Mouse (Mus musculus) layer of hippocampus, postnatal 14 days (tissue): Measurements from ENCODE around the gene Gm8246. TPM values are rescaled to one million over a fixed set of nuclear protein-coding genes. Genes with fewer than 3 reads are reported as not detected.
"Not testable (repeated sequence)": the region's sequence is repeated elsewhere in the genome, so short reads cannot be mapped to it uniquely, and the experiment has no call there.

Experiments
- DNase-seq, 2 experiments: peaks; one replicate each; pipeline ENCODE4 v3.0.0; 2021 to 2022; ENCODE audit warnings: low spot score in 2 of 2, mixed read lengths in 1 of 2
- long read RNA-seq, 2 experiments: library from polyadenylated mRNA; stranded (forward); transcript quantifications; one replicate each; pipeline ENCODE4 v2.0.0; 2021
- total RNA-seq, 2 experiments: library from RNA; stranded (reverse); gene quantifications; 2 replicates each; pipeline ENCODE4 v1.2.3; 2021

Gene Gm8246
- total RNA-seq = not detected
- long read RNA-seq, experiment 1 = 0 reads
- long read RNA-seq, experiment 2 = 0 reads

DNA sequence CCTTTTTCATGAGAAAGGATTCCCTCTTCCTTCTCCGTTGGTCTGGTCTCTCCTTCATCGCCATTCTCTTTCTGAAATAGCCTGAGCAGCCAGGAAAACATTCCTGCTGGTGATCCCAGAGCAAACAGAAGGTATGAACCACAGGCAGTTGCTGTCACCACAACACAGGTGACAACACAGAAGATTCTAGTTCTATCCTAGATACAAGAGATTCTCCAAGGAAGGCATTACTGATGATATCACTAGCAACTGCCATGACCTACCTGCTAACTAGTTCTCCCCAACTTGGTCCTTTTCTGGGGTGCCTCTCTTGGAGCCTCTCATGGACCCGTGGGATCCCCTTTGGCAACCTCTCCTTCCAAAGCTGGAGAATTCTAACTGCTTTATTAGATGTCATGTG is at the start of gene Gm8246:
Gm8246 (minus strand) TSS at position 101 of the 400 bp plus-strand sequence.
- not testable (repeated sequence) for DNase-seq

- DNase-seq = not testable (repeated sequence)
Measured at GRCm38 (mm10) chr14:5501374-5501773, 23.7 kb upstream of the Gm8246 start, which contains the start of gene Gm3488. Gene Gm3488 (plus strand): TSS chr14:5501674.

- DNase-seq = not testable (repeated sequence)
Measured at GRCm38 (mm10) chr14:5483907-5484306, 6.3 kb upstream of the Gm8246 start, which contains the start of gene Gm3187. Gene Gm3187 (plus strand): TSS chr14:5484207.

GRCm38 (mm10) chr14:5460469-5460868 is 17.2 kb downstream of the Gm8246 start:
- DNase-seq = not testable (repeated sequence)

DNA sequence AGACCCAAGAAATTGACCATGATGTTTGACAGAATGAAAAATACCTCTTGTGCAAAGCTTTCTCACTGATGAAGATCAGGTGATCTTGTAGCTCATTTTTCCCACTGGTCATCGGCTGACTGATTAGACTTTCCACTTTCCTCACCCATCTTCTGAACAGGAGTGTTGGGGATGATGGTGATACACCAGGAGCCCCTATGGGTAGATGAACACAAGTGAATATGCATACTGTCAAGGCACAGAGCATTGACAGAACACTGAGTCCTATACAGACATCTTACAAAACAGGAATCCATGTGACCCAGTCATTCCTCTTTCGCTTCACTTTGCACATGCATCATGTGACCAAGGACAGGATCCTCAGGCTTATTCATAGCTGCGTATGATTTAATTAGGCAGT is 22.3 kb downstream of the Gm8246 start, which contains the start of gene Gm3194:
Gm3194 (minus strand) TSS at position 101 of the 400 bp plus-strand sequence.
- DNase-seq = not testable (repeated sequence)

Other genes starting within 250 kb of the Gm8246 start
- gene Gm3526, start 217.2 kb downstream of the Gm8246 start, total RNA-seq = not detected
- not detected for gene Gm3542, start 142.9 kb downstream of the Gm8246 start, total RNA-seq
- gene Gm3500, start 88.8 kb downstream of the Gm8246 start, total RNA-seq = not detected
- gene Gm3194, start 22.4 kb downstream of the Gm8246 start, total RNA-seq = 1 to 10 TPM; 4.3 to 5.6 TPM
- not detected for gene Gm3187, start 6.4 kb upstream of the Gm8246 start, total RNA-seq
- 1 to 10 TPM; 1.9 to 2.3 TPM for gene Gm3488, start 23.8 kb upstream of the Gm8246 start, total RNA-seq
- gene Gm3532, start 60.7 kb upstream of the Gm8246 start, total RNA-seq = not detected
- gene Gm8265, start 155.2 kb upstream of the Gm8246 start, total RNA-seq = not detected
- not detected for gene Gm9603, start 209.6 kb upstream of the Gm8246 start, total RNA-seq